Mouse (Mus musculus) olfactory bulb, adult 2 months (tissue): ENCODE data around the gene Pcsk2.

ENCODE experiments used
- CTCF ChIP-seq: fragments of 200-500 bp; IDR thresholded peaks from 2 replicates; pipeline ENCODE4 v1.5.1; 2012; ENCODE audit warnings: low read depth, mild to moderate bottlenecking, low read length, moderate library complexity; ENCODE audit not compliant: insufficient read depth
- POLR2A ChIP-seq: fragments of 200-500 bp; IDR thresholded peaks from 2 replicates; pipeline ENCODE4 v1.6.1; 2012; ENCODE audit warnings: mild to moderate bottlenecking, low read depth, low read length, moderate library complexity; ENCODE audit not compliant: insufficient read depth

- TF ChIP-seq CTCF (no peak), POLR2A (no peak)
Observed at GRCm38 (mm10) chr2:143623916-143624315, 78.0 kb downstream of the Pcsk2 start.
